Mouse (Mus musculus) hindbrain, embryonic 10.5 days (tissue): ENCODE results near the gene Dapk1. TPM values are rescaled to one million over a fixed set of nuclear protein-coding genes. Genes with fewer than 3 reads are reported as not detected.

Source experiments
- DNase-seq: peaks from one replicate; pipeline ENCODE4 v3.0.0-alpha.2; 2017; ENCODE audit warnings: low spot score
- H3K27ac ChIP-seq: fragments of 300-500 bp; sonication (generic); 2 replicates; pipeline ENCODE4 v1.5.1; 2016; ENCODE audit warnings: mild to moderate bottlenecking, moderate library complexity
- H3K27me3 ChIP-seq: fragments of 300-500 bp; sonication (generic); 2 replicates; pipeline ENCODE4 v1.6.1; 2016; ENCODE audit warnings: mild to moderate bottlenecking; ENCODE audit not compliant: poor library complexity, insufficient read depth, severe bottlenecking
- H3K36me3 ChIP-seq: fragments of 300-500 bp; sonication (generic); 2 replicates; pipeline ENCODE4 v1.6.1; 2016; ENCODE audit warnings: mild to moderate bottlenecking, moderate library complexity
- H3K4me1 ChIP-seq: fragments of 300-500 bp; sonication (generic); replicated peaks from 2 replicates; pipeline ENCODE4 v1.6.1; 2016; ENCODE audit warnings: mild to moderate bottlenecking
- H3K4me3 ChIP-seq: fragments of 300-500 bp; sonication (generic); 2 replicates; pipeline ENCODE4 v1.5.1; 2016; ENCODE audit warnings: mild to moderate bottlenecking, moderate library complexity
- H3K9me3 ChIP-seq: fragments of 300-500 bp; sonication (generic); 2 replicates; pipeline ENCODE4 v1.6.1; 2016; ENCODE audit warnings: mild to moderate bottlenecking, moderate library complexity
- WGBS: fragments of 180-500 bp; shearing (Covaris S2); methylation state at CpG from one replicate; pipeline ENCODE4 v1.1.7; 2016; 5-methylcytosine and 5-hydroxymethylcytosine counted together
- polyA plus RNA-seq: library from polyadenylated mRNA; unstranded; fragments of >200 nt; fragmentation: Nextera tagmentation; extraction: Ambion mirVana; gene quantifications from 2 replicates; pipeline ENCODE4 v1.2.1, GENCODE M21; 2016

Dapk1 gene
- polyA plus RNA-seq, 1 experiment from 2014 or later = 23.6 TPM

DNA sequence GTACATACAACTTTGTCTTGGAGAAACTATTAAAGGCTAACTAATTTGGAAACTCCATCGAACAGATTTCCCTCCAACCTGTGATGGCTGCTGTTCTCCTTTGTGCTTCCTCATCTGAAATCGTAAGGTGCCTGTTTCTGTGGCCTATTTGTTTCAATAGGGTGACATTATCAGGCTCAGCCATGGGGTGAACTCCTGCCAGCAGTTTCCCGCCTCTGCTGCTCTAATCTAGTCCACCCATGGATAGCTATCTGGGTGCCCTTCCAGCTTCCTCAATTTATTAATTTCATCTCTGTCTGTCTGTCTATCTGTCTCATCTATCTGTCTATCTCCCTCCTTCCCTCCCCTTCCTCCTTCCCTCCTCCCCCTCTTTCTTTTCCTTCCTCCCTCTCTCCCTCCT lies 53.5 kb downstream of the Dapk1 start:
- peaks cover 3% of the 10 kb centered on the region; the same call in 1 of the 2 replicates for H3K36me3 ChIP-seq
- 90% methylated on average over 3 of the region's 3 CpGs for WGBS
- H3K4me3 ChIP-seq = no peak overlapping the region
- DNase-seq = no peak
- H3K9me3 ChIP-seq = no peaks in the 10 kb centered on the region
- H3K27me3 ChIP-seq = no peaks in the 10 kb centered on the region
- H3K27ac ChIP-seq = no peak overlapping the region
- peaks cover 17% of the 10 kb centered on the region for H3K4me1 ChIP-seq

GRCm38 (mm10) chr13:60659600-60659999 lies 57.9 kb downstream of the Dapk1 start:
- Histone ChIP-seq H3K9me3 (no peaks in the 10 kb centered on the region), H3K36me3 (peaks cover 3% of the 10 kb centered on the region; the same call in 1 of the 2 replicates), H3K27ac (no peak overlapping the region), H3K27me3 (no peaks in the 10 kb centered on the region), H3K4me1 (peaks cover 31% of the 10 kb centered on the region), H3K4me3 (no peak overlapping the region)
- no peak for DNase-seq
- WGBS = 64% methylated on average over 1 of the region's 1 CpGs

DNA sequence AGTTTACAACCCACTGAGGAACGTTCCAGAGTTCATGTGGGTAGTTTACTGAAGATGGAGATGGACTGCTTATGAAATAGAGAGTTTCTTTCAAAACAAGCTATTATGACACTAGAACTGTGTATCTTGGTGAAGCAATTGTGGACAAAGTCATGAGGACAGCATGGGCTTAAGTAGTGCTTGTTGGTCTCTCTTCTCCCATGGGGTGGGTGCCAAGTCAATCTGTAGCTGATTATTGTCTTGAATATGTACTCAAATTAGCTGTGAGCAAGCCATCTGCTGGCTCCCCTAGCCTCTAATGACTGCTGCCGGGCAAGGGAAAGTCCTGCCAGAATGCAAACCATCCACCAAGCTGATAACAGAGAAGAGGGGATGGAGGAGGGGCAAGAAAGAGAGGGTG lies 58.3 kb downstream of the Dapk1 start:
- WGBS = 75% methylated on average over 2 of the region's 2 CpGs
- no peaks in the 10 kb centered on the region for H3K27me3 ChIP-seq
- DNase-seq = no peak
- no peak overlapping the region for H3K4me3 ChIP-seq
- H3K36me3 ChIP-seq = peaks cover 3% of the 10 kb centered on the region; the same call in 1 of the 2 replicates
- no peaks in the 10 kb centered on the region for H3K9me3 ChIP-seq
- no peak overlapping the region; the same call in 1 of the 2 replicates for H3K27ac ChIP-seq
- peaks cover 31% of the 10 kb centered on the region for H3K4me1 ChIP-seq

DNA sequence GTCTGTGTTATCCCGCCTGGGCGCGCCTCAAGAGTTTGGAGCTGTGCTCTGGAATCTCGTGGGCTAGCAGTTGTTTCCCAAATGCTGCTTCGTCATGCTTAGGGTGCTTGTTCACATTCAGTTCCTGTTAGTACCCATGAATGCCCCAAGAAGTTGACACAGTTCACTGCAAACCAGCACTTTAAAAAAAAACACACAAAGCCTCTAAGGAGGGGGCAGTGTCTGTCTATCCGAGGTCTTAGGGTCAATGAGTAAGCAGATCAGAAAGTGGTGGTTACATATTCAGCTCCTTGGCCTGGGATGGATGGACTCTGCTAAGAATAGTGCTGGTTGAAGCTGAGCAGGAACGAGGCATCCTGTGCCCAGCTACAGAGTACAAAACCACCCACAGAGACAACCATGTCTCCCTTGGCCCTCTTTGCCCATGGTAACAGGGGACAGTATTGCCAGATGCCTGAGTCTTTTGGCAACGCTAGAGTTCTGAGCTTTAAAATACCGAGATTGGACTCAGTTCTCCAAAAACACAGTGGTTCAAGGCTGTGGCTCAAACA lies 59.0 kb downstream of the Dapk1 start:
- no peak for DNase-seq
- Histone ChIP-seq H3K4me1 (peaks cover 31% of the 10 kb centered on the region), H3K4me3 (no peak overlapping the region), H3K36me3 (peaks cover 3% of the 10 kb centered on the region; the same call in 1 of the 2 replicates), H3K27ac (no peak overlapping the region), H3K27me3 (no peaks in the 10 kb centered on the region), H3K9me3 (no peaks in the 10 kb centered on the region)
- 73% methylated on average over 9 of the region's 9 CpGs for WGBS

DNA sequence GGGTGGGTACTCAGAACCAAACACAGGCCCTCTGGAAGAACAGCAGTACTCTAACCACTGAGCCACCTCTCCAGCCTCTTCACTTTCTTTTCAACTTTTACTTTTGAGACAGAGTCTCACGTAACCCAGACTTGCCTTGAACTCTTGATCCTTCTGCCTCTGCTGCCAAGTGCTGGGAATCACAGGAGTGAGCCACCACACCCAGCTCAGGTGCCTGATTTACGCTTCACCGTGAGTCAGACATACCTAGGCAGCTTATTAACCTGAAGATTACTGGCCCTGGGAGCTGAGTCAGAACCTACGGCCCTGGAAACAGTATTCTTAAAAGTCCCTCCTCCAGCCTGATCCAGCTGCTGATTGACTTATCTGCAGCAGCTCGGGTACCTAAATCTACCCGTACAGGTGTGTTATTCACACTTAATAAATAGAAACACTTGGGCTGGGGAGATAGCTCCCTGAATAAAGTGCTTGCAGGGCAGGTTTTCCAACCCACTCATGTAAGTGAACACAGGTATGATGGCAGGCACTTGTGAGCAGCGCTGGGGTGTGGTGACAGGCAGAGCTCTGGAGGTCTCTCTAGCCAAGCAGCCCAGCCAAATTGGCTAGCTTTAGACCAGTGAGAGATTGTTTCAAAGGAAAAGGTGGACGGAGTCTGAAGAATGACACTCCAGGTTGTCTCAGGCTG lies 60.9 kb downstream of the Dapk1 start:
- H3K4me1 ChIP-seq = peaks cover 27% of the 10 kb centered on the region
- no peak overlapping the region for H3K27ac ChIP-seq
- no peak for DNase-seq
- WGBS = 93% methylated on average over 8 of the region's 8 CpGs
- H3K36me3 ChIP-seq = peaks cover 3% of the 10 kb centered on the region; the same call in 1 of the 2 replicates
- no peaks in the 10 kb centered on the region for H3K9me3 ChIP-seq
- H3K27me3 ChIP-seq = no peaks in the 10 kb centered on the region
- no peak overlapping the region for H3K4me3 ChIP-seq

- Histone ChIP-seq H3K36me3 (peaks cover 1% of the 10 kb centered on the region; the same call in 1 of the 2 replicates), H3K9me3 (no peaks in the 10 kb centered on the region), H3K4me1 (peaks cover 26% of the 10 kb centered on the region), H3K27ac (no peak overlapping the region), H3K27me3 (no peaks in the 10 kb centered on the region), H3K4me3 (no peak overlapping the region)
- WGBS = 75% methylated on average over 3 of the region's 3 CpGs
- no peak for DNase-seq
Measured at GRCm38 (mm10) chr13:60664058-60664457, 62.3 kb downstream of the Dapk1 start.

DNA sequence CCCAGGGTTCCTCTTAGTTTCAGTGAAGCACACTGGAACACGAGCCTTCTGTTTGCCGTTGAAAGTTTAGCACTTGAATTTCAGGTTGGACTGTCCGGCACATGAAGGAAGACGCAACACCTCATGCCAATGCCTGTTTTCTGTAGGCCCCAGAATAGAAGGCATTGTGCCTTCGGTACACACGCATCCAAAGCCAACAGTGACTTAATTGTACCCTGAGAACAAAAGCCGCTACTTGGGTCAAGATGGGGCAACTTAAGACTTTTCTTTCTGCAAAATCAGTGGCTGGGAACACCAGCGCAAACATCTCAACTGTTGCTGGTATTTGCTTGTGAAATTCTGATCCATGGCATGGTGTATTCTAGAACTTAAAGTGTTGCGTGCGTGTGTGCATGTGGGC lies 63.1 kb downstream of the Dapk1 start:
- 83% methylated on average over 10 of the region's 10 CpGs for WGBS
- H3K36me3 ChIP-seq = no peaks in the 10 kb centered on the region
- H3K27me3 ChIP-seq = no peaks in the 10 kb centered on the region
- peaks cover 19% of the 10 kb centered on the region for H3K4me1 ChIP-seq
- H3K9me3 ChIP-seq = no peaks in the 10 kb centered on the region
- H3K4me3 ChIP-seq = no peak overlapping the region
- no peak for DNase-seq
- no peak overlapping the region for H3K27ac ChIP-seq

DNA sequence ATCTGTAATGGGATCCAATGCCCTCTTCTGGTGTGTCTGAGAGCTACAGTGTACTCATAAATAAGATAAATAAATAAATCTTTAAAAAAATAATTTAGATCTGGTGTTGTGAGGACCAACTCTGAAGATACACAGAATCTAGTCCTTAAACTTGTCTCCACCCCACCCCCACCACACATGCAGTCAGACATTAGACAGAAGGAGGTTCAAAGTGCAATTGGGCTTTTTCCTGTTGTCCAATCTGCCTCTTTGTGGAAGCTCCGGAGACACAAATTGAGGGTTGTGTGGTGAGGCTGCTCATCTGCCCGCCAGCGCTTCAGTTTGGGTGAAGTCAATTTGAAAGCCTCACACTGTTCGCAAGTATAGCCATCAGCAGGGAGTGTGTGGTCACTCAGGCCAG lies 63.7 kb downstream of the Dapk1 start:
- H3K4me3 ChIP-seq = no peak overlapping the region
- no peak overlapping the region for H3K27ac ChIP-seq
- DNase-seq = no peak
- no peaks in the 10 kb centered on the region for H3K36me3 ChIP-seq
- H3K9me3 ChIP-seq = no peaks in the 10 kb centered on the region
- H3K27me3 ChIP-seq = no peaks in the 10 kb centered on the region
- peaks cover 14% of the 10 kb centered on the region for H3K4me1 ChIP-seq
- 92% methylated on average over 4 of the region's 4 CpGs for WGBS

DNA sequence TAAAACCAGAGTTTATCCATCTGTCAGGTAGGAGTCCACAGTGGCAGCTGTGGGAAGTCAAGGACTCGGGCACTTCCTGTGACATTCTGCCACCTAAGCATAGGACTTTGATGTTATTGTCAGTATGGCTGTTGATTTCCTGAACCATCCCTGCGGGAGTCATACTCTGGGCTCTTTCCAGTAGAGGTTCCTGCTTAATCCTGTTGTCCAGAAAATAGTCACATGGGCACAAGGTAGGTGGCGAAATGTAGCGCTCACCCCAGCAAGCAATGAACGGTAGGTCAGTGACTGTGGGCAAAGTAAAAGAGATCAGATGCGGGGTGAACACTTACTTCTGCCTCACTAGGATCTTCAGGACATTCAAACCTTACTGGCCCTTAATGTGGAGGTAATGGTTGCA lies 66.3 kb downstream of the Dapk1 start:
- Histone ChIP-seq H3K9me3 (no peaks in the 10 kb centered on the region), H3K27me3 (no peaks in the 10 kb centered on the region), H3K27ac (no peak overlapping the region), H3K4me3 (no peak overlapping the region), H3K36me3 (no peaks in the 10 kb centered on the region), H3K4me1 (peaks cover 17% of the 10 kb centered on the region)
- WGBS = 88% methylated on average over 6 of the region's 6 CpGs
- DNase-seq = no peak

- H3K9me3 ChIP-seq = no peaks in the 10 kb centered on the region
- H3K4me3 ChIP-seq = no peak overlapping the region
- H3K4me1 ChIP-seq = peaks cover 27% of the 10 kb centered on the region
- H3K27me3 ChIP-seq = no peaks in the 10 kb centered on the region
- DNase-seq = no peak
- H3K36me3 ChIP-seq = no peaks in the 10 kb centered on the region
- H3K27ac ChIP-seq = no peak overlapping the region
- 68% methylated on average over 10 of the region's 10 CpGs for WGBS
Measured at GRCm38 (mm10) chr13:60670605-60671004, 68.9 kb downstream of the Dapk1 start.

DNA sequence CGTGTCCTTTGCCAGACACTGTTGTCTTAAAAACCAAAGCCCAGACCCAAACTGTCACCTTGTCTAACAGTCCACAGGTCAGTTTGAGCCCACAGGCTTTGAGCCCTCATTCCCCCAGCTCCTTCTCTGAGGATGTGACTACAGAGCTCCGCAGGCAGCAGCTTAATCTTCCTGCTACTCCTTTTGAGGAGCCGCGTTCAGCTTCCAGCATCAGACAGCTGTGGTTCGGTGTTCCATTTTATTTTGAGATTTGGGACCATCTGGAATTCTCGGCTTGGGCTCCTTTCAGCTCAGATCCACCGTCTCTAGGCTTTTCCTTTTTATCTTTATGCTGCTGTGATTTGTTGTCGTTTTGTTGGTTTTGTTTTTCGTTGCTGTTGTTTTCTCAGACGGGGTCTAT lies 69.5 kb downstream of the Dapk1 start:
- Histone ChIP-seq H3K9me3 (no peaks in the 10 kb centered on the region), H3K4me1 (peaks cover 33% of the 10 kb centered on the region), H3K27ac (no peak overlapping the region), H3K27me3 (no peaks in the 10 kb centered on the region), H3K36me3 (no peaks in the 10 kb centered on the region), H3K4me3 (no peak overlapping the region)
- DNase-seq = no peak
- 69% methylated on average over 10 of the region's 10 CpGs for WGBS

DNA sequence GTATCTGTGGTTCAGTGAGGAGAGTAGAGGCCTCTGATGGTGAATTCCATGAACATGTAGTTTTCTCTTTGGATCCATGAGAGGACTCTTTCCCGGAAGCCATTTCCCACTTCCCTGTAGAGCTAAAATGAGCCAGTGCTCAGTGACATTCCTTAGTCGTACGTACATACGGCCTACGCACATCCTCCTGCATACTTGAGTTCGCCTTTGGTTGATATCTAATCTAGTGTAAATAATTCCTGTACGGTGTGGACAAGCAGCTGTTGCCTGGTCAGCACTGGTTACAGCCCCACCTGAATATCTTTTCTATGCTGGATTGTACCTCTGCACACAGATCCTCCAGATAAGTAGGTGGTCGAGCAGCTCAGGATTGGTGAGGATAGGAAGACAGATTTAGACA lies 70.5 kb downstream of the Dapk1 start:
- WGBS = 89% methylated on average over 8 of the region's 8 CpGs
- H3K4me1 ChIP-seq = peaks cover 33% of the 10 kb centered on the region
- DNase-seq = no peak
- no peak overlapping the region for H3K4me3 ChIP-seq
- no peaks in the 10 kb centered on the region for H3K9me3 ChIP-seq
- H3K27ac ChIP-seq = no peak overlapping the region
- H3K36me3 ChIP-seq = no peaks in the 10 kb centered on the region
- H3K27me3 ChIP-seq = no peaks in the 10 kb centered on the region

DNA sequence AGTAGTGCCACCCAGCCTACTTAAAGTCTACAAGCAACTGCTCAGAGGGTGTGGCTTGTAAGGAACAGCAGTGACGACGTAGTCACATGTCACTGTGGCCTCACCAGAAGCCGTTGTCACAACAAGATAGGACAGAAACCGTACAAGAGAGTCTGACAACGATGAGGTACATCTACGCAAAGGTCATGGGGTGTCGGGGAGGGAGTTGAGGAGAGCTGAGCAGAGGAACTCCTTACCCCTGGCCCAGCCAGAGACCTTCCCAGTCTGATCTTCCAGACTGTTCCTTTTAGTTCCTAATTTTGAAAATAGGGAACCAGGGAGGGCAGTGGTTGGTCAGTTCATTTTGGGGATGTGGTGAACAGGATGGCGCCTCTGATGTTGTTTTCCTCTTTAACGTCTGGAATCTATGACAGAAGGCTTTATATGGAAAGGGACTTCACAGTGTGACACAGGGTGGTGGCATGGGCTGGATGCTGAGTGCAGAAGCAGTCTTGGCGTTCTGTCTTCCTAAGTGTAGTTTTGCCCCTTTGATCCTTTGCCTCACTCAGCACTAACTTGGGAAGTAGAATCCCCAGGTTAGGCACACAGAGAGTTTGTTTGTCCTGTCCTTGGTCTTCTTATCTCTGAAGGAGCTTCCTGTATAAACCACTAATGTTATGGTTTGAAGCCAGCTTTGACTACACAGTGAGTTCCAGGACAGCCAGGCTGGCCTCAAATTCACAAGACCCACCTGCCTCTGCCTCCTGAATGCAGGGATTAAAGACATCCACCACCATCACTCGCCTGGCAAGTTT lies 71.3 kb downstream of the Dapk1 start:
- Histone ChIP-seq H3K36me3 (no peaks in the 10 kb centered on the region), H3K27ac (no peak overlapping the region), H3K27me3 (no peaks in the 10 kb centered on the region), H3K4me1 (peaks cover 33% of the 10 kb centered on the region), H3K4me3 (no peak overlapping the region), H3K9me3 (no peaks in the 10 kb centered on the region)
- 85% methylated on average over 11 of the region's 11 CpGs for WGBS
- no peak for DNase-seq
